Mouse (Mus musculus) cerebellum, adult (tissue): ENCODE data around the gene Rnf19b.

ENCODE experiments used
- ATAC-seq: cut with Nextera tagmentation; 2 replicates; pipeline ENCODE4 v1.9.2; 2017; ENCODE audit warnings: mild to moderate bottlenecking, moderate library complexity, mixed read lengths; ENCODE audit not compliant: insufficient number of reproducible peaks, low FRiP score, low TSS enrichment

Rnf19b gene

GRCm38 (mm10) chr4:129111350-129111749 is 53.3 kb downstream of the Rnf19b start:
- ATAC-seq: no peak

GRCm38 (mm10) chr4:129112231-129112630 is 54.2 kb downstream of the Rnf19b start:
- no peak for ATAC-seq

GRCm38 (mm10) chr4:129113083-129113988 is 55.3 kb downstream of the Rnf19b start:
- peak; percentile 73; the same call in 1 of the 2 replicates for ATAC-seq

- ATAC-seq: no peak
Observed at GRCm38 (mm10) chr4:129116703-129117102, 58.6 kb downstream of the Rnf19b start.

- no peak for ATAC-seq
Observed at GRCm38 (mm10) chr4:129117720-129118510, 59.8 kb downstream of the Rnf19b start.

- no peak for ATAC-seq
Observed at GRCm38 (mm10) chr4:129119708-129120107, 61.6 kb downstream of the Rnf19b start.

GRCm38 (mm10) chr4:129120520-129121445 is 62.7 kb downstream of the Rnf19b start:
- no peak for ATAC-seq

GRCm38 (mm10) chr4:129121569-129122086 is 63.6 kb downstream of the Rnf19b start, which contains the start of gene Hpca:
Gene Hpca, minus strand, starts transcription at chr4:129122036.
- no peak for ATAC-seq

GRCm38 (mm10) chr4:129122107-129122506 is 64.0 kb downstream of the Rnf19b start:
- no peak for ATAC-seq

- no peak for ATAC-seq
Observed at GRCm38 (mm10) chr4:129122719-129123118, 64.6 kb downstream of the Rnf19b start.

- no peak for ATAC-seq
Observed at GRCm38 (mm10) chr4:129124652-129125146, 66.6 kb downstream of the Rnf19b start.

GRCm38 (mm10) chr4:129125736-129126451 is 67.8 kb downstream of the Rnf19b start:
- ATAC-seq: no peak

GRCm38 (mm10) chr4:129128582-129129338 is 70.7 kb downstream of the Rnf19b start:
- no peak for ATAC-seq

GRCm38 (mm10) chr4:129129387-129129786 is 71.3 kb downstream of the Rnf19b start:
- no peak for ATAC-seq

GRCm38 (mm10) chr4:129130149-129130548 is 72.1 kb downstream of the Rnf19b start:
- 0 out of 2 replicates have a peak, but pooled peaks have one; percentile 38 for ATAC-seq

GRCm38 (mm10) chr4:129130755-129131303 is 72.8 kb downstream of the Rnf19b start:
- ATAC-seq: no peak

- ATAC-seq: peak; percentile 34; the same call in 1 of the 2 replicates
Observed at GRCm38 (mm10) chr4:129134799-129135585, 76.9 kb downstream of the Rnf19b start.
